24 mouse cellular contexts compared by ENCODE assay signal in the genomic region with DNA sequence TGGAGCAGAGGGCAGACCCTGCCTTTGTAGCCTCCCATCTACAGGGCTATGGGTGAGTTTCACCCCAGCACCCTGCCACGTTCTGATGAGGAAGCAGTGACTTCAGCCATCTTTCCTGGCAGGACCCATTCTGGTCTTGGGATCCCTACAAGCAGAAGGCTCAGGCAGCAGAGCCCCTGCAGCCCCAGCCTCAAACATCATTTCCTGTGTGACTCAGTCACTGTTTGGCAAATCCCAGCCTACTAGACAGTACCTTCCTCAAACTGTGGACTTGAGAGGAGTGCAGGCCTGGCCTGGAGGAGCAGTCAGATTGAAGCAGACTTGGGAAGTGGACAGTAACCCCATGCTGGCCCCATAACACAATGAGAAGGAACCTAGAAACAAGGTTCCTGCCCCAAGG. TPM values are rescaled to one million over a fixed set of nuclear protein-coding genes. Genes with fewer than 3 reads are reported as not detected.
A peak's percentile ranks its signal among the peaks of the same experiment; 100 is the strongest.
DNase-seq lines count a peak whose midpoint lies in the region; ATAC-seq and TF ChIP-seq lines count a peak whose summit lies in the region.
"Had no signal": no experiment of that assay in that cellular context is flagged by ENCODE, and none has a peak within 500 bp of the region (broad histone marks: within the 10 kb centered on the region; RNA-seq: fewer than 3 reads in every experiment).

No protein-coding gene starts in this region.

- H3K4me1 ChIP-seq in MEL (ENCODE audit: control insufficient read depth in 1 of 2, insufficient read depth in 2 of 2, low read length in 2 of 2): peaks cover 22 to 59% of the 10 kb centered on the region in 2 experiments
- H3K4me1 ChIP-seq in embryonic facial prominence, embryonic 13.5 days: peaks cover 49% of the 10 kb centered on the region
- peaks cover 51% of the 10 kb centered on the region for H3K4me1 ChIP-seq in limb, embryonic 12.5 days (replicated peaks)
- peaks cover 30% of the 10 kb centered on the region for H3K4me1 ChIP-seq in kidney, embryonic 15.5 days

- no peaks in the 10 kb centered on the region for H3K9me3 ChIP-seq in MEL (replicated peaks; ENCODE audit: insufficient read depth, low read length)
- H3K9me3 ChIP-seq in embryonic facial prominence, embryonic 13.5 days: no peaks in the 10 kb centered on the region
- no peaks in the 10 kb centered on the region for H3K9me3 ChIP-seq in limb, embryonic 12.5 days
- no peaks in the 10 kb centered on the region for H3K9me3 ChIP-seq in kidney, embryonic 15.5 days (replicated peaks)
- H3K9me3 ChIP-seq: hindbrain, embryonic 12.5 days; liver, embryonic 12.5 days had no signal

- peaks cover 0 to 51% of the 10 kb centered on the region in 2 experiments; a peak in 2 of 4 replicates for H3K36me3 ChIP-seq in MEL (ENCODE audit: control insufficient read depth in 1 of 2, insufficient read depth in 2 of 2, low read length in 2 of 2)
- no peaks in the 10 kb centered on the region for H3K36me3 ChIP-seq in embryonic facial prominence, embryonic 13.5 days
- no peaks in the 10 kb centered on the region for H3K36me3 ChIP-seq in limb, embryonic 12.5 days
- no peaks in the 10 kb centered on the region for H3K36me3 ChIP-seq in kidney, embryonic 15.5 days
- H3K36me3 ChIP-seq: hindbrain, embryonic 12.5 days; liver, embryonic 12.5 days had no signal

- H3K27me3 ChIP-seq in MEL (ENCODE audit: control insufficient read depth in 1 of 2, insufficient read depth in 2 of 2, low read length in 2 of 2): no peaks in the 10 kb centered on the region
- no peaks in the 10 kb centered on the region for H3K27me3 ChIP-seq in embryonic facial prominence, embryonic 13.5 days
- peaks cover 6% of the 10 kb centered on the region; the same call in 1 of the 2 replicates for H3K27me3 ChIP-seq in limb, embryonic 12.5 days
- H3K27me3 ChIP-seq in kidney, embryonic 15.5 days: no peaks in the 10 kb centered on the region; the same call in 1 of the 2 replicates
- H3K27me3 ChIP-seq: hindbrain, embryonic 12.5 days had no signal

- H3K4me2 ChIP-seq in embryonic facial prominence, embryonic 13.5 days: no peak overlapping the region
- H3K4me2 ChIP-seq in limb, embryonic 12.5 days: no peak overlapping the region
- H3K4me2 ChIP-seq in kidney, embryonic 15.5 days: no peak overlapping the region
- H3K4me2 ChIP-seq: heart, embryonic 11.5 days; hindbrain, embryonic 12.5 days; liver, embryonic 12.5 days had no signal

- no peak for ATAC-seq in embryonic facial prominence, embryonic 13.5 days (ENCODE audit: insufficient number of reproducible peaks, insufficient read depth, low FRiP score, low TSS enrichment, low read depth)
- ATAC-seq in limb, embryonic 12.5 days (ENCODE audit: insufficient number of reproducible peaks, insufficient read depth, low FRiP score, low TSS enrichment, low read depth): no peak
- no peak for ATAC-seq in kidney, embryonic 15.5 days (replicated peaks; ENCODE audit: low FRiP score)
- ATAC-seq: liver, embryonic 12.5 days had no signal

- H3K27ac ChIP-seq in layer of hippocampus, adult 2 months: peak overlapping the region; percentile 57; the same call in 1 of the 2 replicates
- H3K27ac ChIP-seq in MEL (ENCODE audit: control insufficient read depth, low read depth, low read length): peak overlapping the region; percentile 28; the same call in 1 of the 2 replicates
- peak overlapping the region; percentile 29 for H3K27ac ChIP-seq in embryonic facial prominence, embryonic 13.5 days
- H3K27ac ChIP-seq in limb, embryonic 12.5 days: 0 out of 2 replicates have a peak overlapping the region, but pooled peaks have one; percentile 7
- no peak overlapping the region for H3K27ac ChIP-seq in kidney, embryonic 15.5 days
- H3K27ac ChIP-seq: left cerebral cortex, adult 2 months; liver, embryonic 12.5 days; stomach, postnatal 0 days had no signal

- no peak for TF ChIP-seq EP300 in MEL (IDR thresholded peaks at IDR 0.05; ENCODE audit: low read depth in 1 of 2, low read length in 2 of 2)

- H3K9ac ChIP-seq in MEL (ENCODE audit: control insufficient read depth, low read depth, low read length, poor library complexity, severe bottlenecking): no peak overlapping the region
- no peak overlapping the region for H3K9ac ChIP-seq in embryonic facial prominence, embryonic 13.5 days
- no peak overlapping the region for H3K9ac ChIP-seq in limb, embryonic 12.5 days (replicated peaks)
- no peak overlapping the region for H3K9ac ChIP-seq in kidney, embryonic 15.5 days
- H3K9ac ChIP-seq: hindbrain, embryonic 12.5 days; liver, embryonic 12.5 days had no signal

- H3K79me2 ChIP-seq in MEL (ENCODE audit: control insufficient read depth, insufficient read depth, low read length, poor library complexity): no peaks in the 10 kb centered on the region

- TF ChIP-seq POLR2A in MEL (IDR thresholded peaks at IDR 0.05; ENCODE audit: control insufficient read depth in 1 of 2, insufficient read depth in 1 of 2, low read depth in 1 of 2, low read length in 2 of 2, poor library complexity in 1 of 2): no peak

- no peak for TF ChIP-seq RAD21 in MEL (IDR thresholded peaks at IDR 0.05; ENCODE audit: low read depth, low read length)

- WGBS in embryonic facial prominence, embryonic 13.5 days: 63% methylated on average over 1 of the region's 1 CpGs
- WGBS in limb, embryonic 12.5 days: 65% methylated on average over 1 of the region's 1 CpGs
- WGBS in kidney, embryonic 15.5 days: 73% methylated on average over 1 of the region's 1 CpGs

- H3K4me3 ChIP-seq in layer of hippocampus, adult 2 months: no peak overlapping the region
- no peak overlapping the region for H3K4me3 ChIP-seq in MEL (ENCODE audit: control insufficient read depth in 1 of 2, insufficient read depth in 1 of 2, low read depth in 2 of 2, low read length in 2 of 2)
- no peak overlapping the region for H3K4me3 ChIP-seq in embryonic facial prominence, embryonic 13.5 days
- no peak overlapping the region for H3K4me3 ChIP-seq in limb, embryonic 12.5 days (replicated peaks)
- H3K4me3 ChIP-seq in kidney, embryonic 15.5 days (replicated peaks): no peak overlapping the region
- H3K4me3 ChIP-seq: hindbrain, embryonic 12.5 days; left cerebral cortex, adult 2 months; liver, embryonic 12.5 days had no signal

- DNase-seq in layer of hippocampus, adult 2 months (ENCODE audit: low spot score in 2 of 2): no peak
- DNase-seq in layer of hippocampus, adult 9-11 months: no peak
- peak; percentile 56 for DNase-seq in MEL (ENCODE audit: low read depth, low spot score)
- no peak for DNase-seq in thymus, postnatal 14 days
- no peak for DNase-seq in spleen, postnatal 4 days (ENCODE audit: low spot score in 2 of 2)
- DNase-seq: adrenal gland, postnatal 25 days; cerebellum, adult 8-10 months; kidney, postnatal 14 days; lung, adult 2 months had no signal

- TF ChIP-seq CTCF in layer of hippocampus, adult 2 months (conservative IDR thresholded peaks at IDR 0.05): no peak
- TF ChIP-seq CTCF in MEL (IDR thresholded peaks at IDR 0.05 in 2 of 3, conservative IDR thresholded peaks at IDR 0.05 in 1 of 3; ENCODE audit: control insufficient read depth in 1 of 3, insufficient read depth in 1 of 3, low read depth in 2 of 3, low read length in 3 of 3, poor library complexity in 1 of 3, severe bottlenecking in 1 of 3): no peak

TF ChIP-seq in MEL, 35 proteins besides CTCF, POLR2A, EP300 and RAD21:
- TF ChIP-seq SMC3 (IDR thresholded peaks at IDR 0.05; ENCODE audit: low read depth, low read length): no peak
- no peak for TF ChIP-seq MXI1 (IDR thresholded peaks at IDR 0.05; ENCODE audit: low read depth, low read length)
- TF ChIP-seq MAX (IDR thresholded peaks at IDR 0.05; ENCODE audit: low read length): no peak

RNA-seq across cellular contexts. Expression of gene Rtn4r, which starts 33.7 kb away (rescaled TPM):
- total RNA-seq in layer of hippocampus, adult 2 months (2021): 100 to 1,000 TPM; 106 to 111 TPM
- 0.10 TPM in 1 of 2 replicates, not detected in the other for total RNA-seq in MEL (2012; rRNA removed)
- polyA plus RNA-seq in MEL (2012; ENCODE audit: insufficient read depth in 1 of 2, insufficient read length in 2 of 2, low read depth in 1 of 2, low replicate concordance in 2 of 2, missing spikeins in 1 of 2): under 1 TPM in 1 of 2 experiments, not detected in 1; 0.04 TPM
- polyA plus RNA-seq in embryonic facial prominence, embryonic 13.5 days (2015; fragmentation: Nextera tagmentation; extraction: Ambion mirVana): 5.6 and 6.3 TPM in 2 replicates
- polyA plus RNA-seq in limb, embryonic 12.5 days (2016; fragmentation: Nextera tagmentation; extraction: Ambion mirVana): 8.3 and 9.9 TPM in 2 replicates
- polyA plus RNA-seq in kidney, embryonic 15.5 days (2015; fragmentation: Nextera tagmentation; extraction: Ambion mirVana): 2.6 and 3.6 TPM in 2 replicates
- total RNA-seq: adrenal gland, postnatal 25 days had no signal

RNA-seq across cellular contexts. Expression of gene Ccdc188, which starts 56.5 kb away (rescaled TPM):
- total RNA-seq in layer of hippocampus, adult 2 months (2021): not detected
- not detected in 2 replicates for total RNA-seq in MEL (2012; rRNA removed)
- not detected for polyA plus RNA-seq in MEL (2012; ENCODE audit: insufficient read depth in 1 of 2, insufficient read length in 2 of 2, low read depth in 1 of 2, low replicate concordance in 2 of 2, missing spikeins in 1 of 2)
- polyA plus RNA-seq in embryonic facial prominence, embryonic 13.5 days (2015; fragmentation: Nextera tagmentation; extraction: Ambion mirVana): not detected in 2 replicates
- not detected in 2 replicates for polyA plus RNA-seq in limb, embryonic 12.5 days (2016; fragmentation: Nextera tagmentation; extraction: Ambion mirVana)
- not detected in 2 replicates for polyA plus RNA-seq in kidney, embryonic 15.5 days (2015; fragmentation: Nextera tagmentation; extraction: Ambion mirVana)
- total RNA-seq: adrenal gland, postnatal 25 days; gastrocnemius, adult 18-20 months; gastrocnemius, postnatal 4 days; heart, postnatal 10 days; layer of hippocampus, adult 8-10 months; left cerebral cortex, adult 2 months had no signal
- polyA plus RNA-seq: embryonic facial prominence, embryonic 14.5 days; heart, embryonic 11.5 days; hindbrain, embryonic 12.5 days; limb, embryonic 11.5 days; liver, embryonic 12.5 days; lung, adult 2 months; midbrain, embryonic 14.5 days; stomach, postnatal 0 days had no signal
